Mouse (Mus musculus): ENCODE results near the gene Zbtb40.

Zbtb40 gene

DNA sequence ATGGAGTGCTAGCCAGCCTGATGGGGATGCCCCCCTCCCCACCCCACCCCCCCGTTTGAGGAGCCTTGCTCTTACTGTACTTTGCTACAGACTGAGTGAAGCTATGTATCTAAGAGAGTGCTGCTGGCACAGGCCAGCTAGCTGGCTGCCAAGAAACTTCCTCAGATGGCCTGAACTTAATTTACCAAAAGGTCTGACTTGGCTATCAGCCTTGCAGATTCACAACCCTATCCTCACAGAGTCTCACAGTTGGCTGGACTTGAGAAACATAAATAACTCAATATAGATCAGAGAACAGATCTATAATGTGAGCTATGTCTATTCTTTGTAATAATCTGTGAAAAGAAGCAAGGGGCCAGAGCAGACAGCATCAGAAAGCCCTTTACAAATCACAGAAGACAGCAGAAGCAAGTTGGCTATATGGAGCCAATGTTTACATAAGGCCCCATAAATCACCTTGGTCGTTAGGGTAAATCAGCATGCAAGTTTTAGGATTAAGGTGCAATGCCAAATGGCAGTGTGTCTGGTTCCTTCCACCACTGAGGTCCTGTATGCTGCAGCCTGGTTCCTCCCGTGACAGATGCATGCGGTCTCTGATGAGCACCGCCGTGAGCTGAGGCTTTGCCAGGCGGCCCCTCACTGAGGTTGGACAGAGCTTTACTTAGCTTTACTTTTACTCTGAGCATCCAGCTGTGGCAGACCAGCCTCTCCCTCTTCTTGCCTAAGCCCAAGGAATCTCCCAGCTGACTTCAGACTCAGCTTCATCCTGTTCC is 15.3 kb downstream of the Zbtb40 start:
- no peak for DNase-seq (ENCODE audit: low read depth, low spot score)

DNA sequence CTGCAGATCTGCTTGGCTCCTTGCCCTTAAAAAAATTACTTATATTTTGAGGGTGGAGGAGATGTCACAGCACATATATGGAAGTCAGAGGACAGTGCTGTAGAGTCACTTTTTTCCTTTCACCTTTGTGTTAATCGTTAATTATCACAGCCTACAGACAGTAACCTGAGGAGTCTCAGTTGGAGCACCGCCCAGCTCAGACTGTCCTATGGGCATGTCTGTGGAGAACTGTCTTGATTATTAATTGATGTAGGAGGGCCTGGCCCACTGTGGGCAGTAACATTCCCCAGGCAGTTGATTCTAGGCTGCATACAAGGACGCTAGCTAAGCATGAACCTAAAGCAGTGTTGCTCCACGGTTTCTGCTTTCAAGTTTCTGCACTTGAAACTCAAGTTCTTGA is 16.1 kb downstream of the Zbtb40 start:
- DNase-seq (ENCODE audit: low read depth, low spot score), result no peak

- no peak for DNase-seq (ENCODE audit: low read depth, low spot score)
Measured at GRCm38 (mm10) chr4:137031319-137031718, 17.3 kb downstream of the Zbtb40 start.

DNA sequence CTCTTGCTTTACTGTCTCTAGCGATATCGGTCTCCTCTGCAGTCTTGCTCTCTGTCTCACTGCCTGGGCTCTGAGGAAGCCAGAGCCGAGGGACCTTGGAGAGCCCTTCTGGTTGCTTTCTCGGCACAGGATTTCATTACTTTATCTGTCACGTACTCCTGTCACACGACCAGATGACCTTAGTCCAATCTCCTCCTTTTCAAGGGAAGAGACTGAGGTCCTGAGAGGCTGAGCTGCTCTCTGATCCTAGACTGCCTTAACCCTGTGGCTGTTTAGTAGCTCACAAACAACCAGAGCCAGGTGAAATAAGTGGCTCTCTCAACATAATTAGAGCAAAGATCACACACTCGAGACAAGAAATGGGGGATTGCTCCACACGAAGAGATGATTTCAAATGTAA is 19.3 kb downstream of the Zbtb40 start:
- DNase-seq (ENCODE audit: low read depth, low spot score), result no peak

- DNase-seq (ENCODE audit: low read depth, low spot score), result no peak
Measured at GRCm38 (mm10) chr4:137027051-137027450, 21.6 kb downstream of the Zbtb40 start.

- DNase-seq (ENCODE audit: low read depth, low spot score), result no peak
Measured at GRCm38 (mm10) chr4:137025570-137025969, 23.0 kb downstream of the Zbtb40 start.

DNA sequence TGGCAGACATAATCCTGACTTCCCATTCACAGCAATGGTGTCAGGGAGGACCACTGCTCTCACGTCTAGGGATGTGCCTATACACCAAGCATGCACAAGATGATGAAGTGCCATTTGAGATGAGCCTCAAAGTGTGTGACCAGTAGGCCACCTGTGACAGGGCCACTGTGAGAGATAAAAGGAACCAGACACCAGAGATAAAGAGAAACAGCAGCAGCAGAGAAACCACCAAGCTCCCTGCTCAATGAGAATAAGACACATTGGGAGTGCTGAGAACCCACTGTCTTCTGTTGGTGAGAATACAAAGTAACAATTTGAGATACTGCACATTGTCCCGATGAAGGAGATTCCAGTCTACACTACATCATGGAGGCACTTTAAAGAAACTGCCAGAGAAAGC is 23.5 kb downstream of the Zbtb40 start:
- no peak for DNase-seq (ENCODE audit: low read depth, low spot score)

GRCm38 (mm10) chr4:137020065-137020464 is 28.5 kb downstream of the Zbtb40 start:
- DNase-seq (ENCODE audit: low read depth, low spot score), result no peak

- peak; percentile 32 for DNase-seq (ENCODE audit: low read depth, low spot score)
Measured at GRCm38 (mm10) chr4:137015934-137016333, 32.7 kb downstream of the Zbtb40 start.

GRCm38 (mm10) chr4:137015476-137015856 is 33.1 kb downstream of the Zbtb40 start:
- DNase-seq (ENCODE audit: low read depth, low spot score), result no peak

- DNase-seq (ENCODE audit: low read depth, low spot score), result no peak
Measured at GRCm38 (mm10) chr4:137014654-137015475, 33.7 kb downstream of the Zbtb40 start.

DNA sequence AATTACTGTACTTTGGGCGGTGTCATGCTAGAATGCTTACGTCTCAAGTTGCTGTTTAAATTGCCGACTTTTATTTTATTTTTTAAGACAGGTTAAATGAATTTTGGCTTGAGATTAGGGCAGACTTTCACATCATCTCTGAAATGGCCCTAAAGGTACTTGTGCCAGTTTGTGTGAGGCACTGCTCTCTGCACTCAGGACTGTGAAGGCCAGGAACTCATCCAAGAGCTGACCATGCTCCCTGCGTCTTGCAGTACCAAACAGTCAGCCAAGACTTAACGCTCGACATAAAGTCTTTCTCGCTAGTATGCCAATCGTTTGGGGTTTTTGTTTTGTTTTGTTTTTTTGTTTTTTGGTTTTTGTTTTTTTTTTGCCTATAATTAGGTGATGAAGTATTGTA is 34.5 kb downstream of the Zbtb40 start:
- no peak for DNase-seq (ENCODE audit: low read depth, low spot score)

DNA sequence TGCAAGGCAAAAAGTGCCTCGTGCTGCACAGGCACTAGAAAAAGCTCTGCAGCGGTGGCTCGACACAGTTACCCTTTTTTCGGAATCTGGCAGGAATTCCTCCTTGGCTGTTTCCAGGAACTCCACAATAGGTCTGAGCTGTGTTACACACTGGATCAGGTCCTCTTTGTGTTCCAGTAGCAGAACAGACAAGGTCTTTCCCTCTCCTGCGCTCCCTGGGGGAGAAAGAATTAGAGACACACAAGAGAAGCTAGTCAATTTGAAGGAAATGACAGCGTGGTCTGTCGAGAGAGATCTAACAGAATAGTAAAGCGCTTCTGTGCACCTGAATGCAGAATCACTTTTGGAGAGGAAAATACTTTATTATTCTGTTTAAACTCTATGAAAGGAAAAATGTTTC is 41.6 kb downstream of the Zbtb40 start:
- no peak for DNase-seq (ENCODE audit: low read depth, low spot score)

GRCm38 (mm10) chr4:137001825-137002224 is 46.8 kb downstream of the Zbtb40 start:
- no peak for DNase-seq (ENCODE audit: low read depth, low spot score)

DNA sequence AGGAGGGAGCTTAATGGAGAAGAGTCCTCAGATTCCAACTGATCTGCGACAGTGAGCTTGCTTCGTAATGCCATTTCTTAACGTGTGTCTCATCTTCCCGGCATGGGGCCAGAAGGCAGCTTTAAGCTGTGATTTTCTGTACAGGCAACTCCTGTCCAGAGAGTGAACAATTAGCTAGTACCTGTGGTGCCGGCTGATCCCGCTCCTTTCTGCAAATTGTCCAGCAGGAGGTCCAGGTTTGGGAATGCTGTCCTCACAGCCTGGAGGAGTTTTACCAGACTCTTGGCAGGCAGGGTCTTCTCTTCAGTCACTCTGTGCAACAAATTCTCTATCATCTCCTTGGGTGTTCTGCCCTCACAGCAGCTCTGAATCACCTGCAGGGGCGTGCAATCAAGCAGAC is 47.6 kb downstream of the Zbtb40 start:
- no peak for DNase-seq (ENCODE audit: low read depth, low spot score)

- no peak for DNase-seq (ENCODE audit: low read depth, low spot score)
Measured at GRCm38 (mm10) chr4:136998371-136998770, 50.2 kb downstream of the Zbtb40 start.

- DNase-seq (ENCODE audit: low read depth, low spot score), result no peak
Measured at GRCm38 (mm10) chr4:136997723-136998345, 50.8 kb downstream of the Zbtb40 start.

GRCm38 (mm10) chr4:136996933-136997332 is 51.7 kb downstream of the Zbtb40 start:
- no peak for DNase-seq (ENCODE audit: low read depth, low spot score)

GRCm38 (mm10) chr4:136995361-136995760 is 53.2 kb downstream of the Zbtb40 start:
- DNase-seq (ENCODE audit: low read depth, low spot score), result no peak

DNA sequence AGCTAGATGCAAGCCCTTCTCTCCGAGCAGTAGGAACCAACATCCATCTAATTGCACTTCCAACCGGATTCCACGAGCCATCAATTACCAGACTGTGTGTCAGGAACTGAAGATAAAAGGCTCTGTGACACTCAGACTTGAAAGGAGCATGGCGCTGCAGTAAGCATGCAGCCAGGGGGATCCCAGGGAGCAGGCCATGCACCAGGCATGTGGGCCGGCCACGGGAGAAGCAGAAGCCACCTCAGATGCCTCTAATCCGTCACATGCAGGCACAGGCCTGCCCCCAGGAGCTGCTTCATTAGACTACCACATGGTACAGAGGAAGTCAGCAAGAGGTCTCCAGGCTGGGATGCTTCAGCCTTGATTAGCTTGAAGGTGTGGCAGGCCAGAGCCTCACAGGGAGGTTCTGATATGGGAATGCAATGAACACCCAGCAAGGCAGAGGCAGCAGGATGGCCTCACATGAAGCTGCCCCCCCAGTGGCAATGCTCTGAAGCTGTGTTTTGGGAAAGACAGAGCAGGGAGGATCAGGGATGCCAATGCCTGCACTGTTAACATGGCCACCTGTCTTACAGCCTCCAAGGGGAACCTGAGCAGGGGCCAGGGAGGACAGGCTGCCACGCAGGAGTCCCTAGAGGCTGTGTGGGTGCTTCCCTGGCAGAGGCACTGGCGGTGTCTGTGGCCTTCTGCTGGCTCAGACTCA is 66.5 kb downstream of the Zbtb40 start:
- DNase-seq (ENCODE audit: low read depth, low spot score), result no peak

GRCm38 (mm10) chr4:136981347-136981746 is 67.3 kb downstream of the Zbtb40 start:
- DNase-seq (ENCODE audit: low read depth, low spot score), result peak; percentile 86

DNA sequence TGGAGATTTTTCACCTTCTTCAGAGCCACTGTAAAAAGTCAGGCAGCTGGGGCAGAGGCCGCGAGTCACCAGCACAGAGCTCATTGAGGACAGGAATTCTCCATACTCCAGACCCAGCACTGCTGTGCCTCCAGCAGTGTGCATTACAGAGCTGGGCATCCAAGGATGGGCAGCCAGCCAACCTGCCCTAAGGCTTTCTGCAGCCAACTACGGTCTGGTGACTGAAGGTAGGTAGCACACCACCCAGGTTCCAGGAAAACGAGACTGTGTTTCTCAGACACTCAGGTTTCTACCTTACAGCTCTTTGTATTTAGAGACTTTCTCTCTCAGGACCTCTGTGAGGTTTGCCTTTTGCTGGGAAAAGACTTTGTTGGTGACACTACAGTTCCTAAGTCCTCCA is 67.7 kb downstream of the Zbtb40 start:
- no peak for DNase-seq (ENCODE audit: low read depth, low spot score)
